Mouse (Mus musculus): Measurements from ENCODE around the gene Cyp2d11.

GRCm38 (mm10) chr15:82353078-82353744 lies 40.6 kb downstream of the Cyp2d11 start:
- no peak for TF ChIP-seq TAL1 (IDR thresholded peaks at IDR 0.05; ENCODE audit: low read length)
- TF ChIP-seq GATA1 (IDR thresholded peaks at IDR 0.05; ENCODE audit: low read length) = no peak
